Mouse (Mus musculus) hindbrain, embryonic 12.5 days (tissue): ENCODE measurements around the gene Asb13. TPM values are rescaled to one million over a fixed set of nuclear protein-coding genes. Genes with fewer than 3 reads are reported as not detected.

Experiments used
- polyA plus RNA-seq: library from polyadenylated mRNA; unstranded; fragments of >200 nt; fragmentation: Nextera tagmentation; extraction: Ambion mirVana; gene quantifications from 2 replicates; pipeline ENCODE4 v1.2.1, GENCODE M21; 2016

The Asb13 gene
- polyA plus RNA-seq, 1 experiment from 2014 or later, result 12.9 TPM

Other genes starting within 250 kb of the Asb13 start
- gene Gdi2, start 96.0 kb upstream of the Asb13 start, polyA plus RNA-seq, result 426 and 443 TPM in 2 replicates
- gene Fam208b, start 22.9 kb upstream of the Asb13 start, polyA plus RNA-seq, result 28.6 and 29.4 TPM in 2 replicates
- gene Calml3, start 170.3 kb downstream of the Asb13 start, polyA plus RNA-seq, result 0.16 TPM in 1 of 2 replicates, not detected in the other
- gene Calm4, start 203.7 kb downstream of the Asb13 start, polyA plus RNA-seq, result not detected in 2 replicates
- gene Calm5, start 220.1 kb downstream of the Asb13 start, polyA plus RNA-seq, result not detected in 2 replicates